Mouse (Mus musculus) heart, embryonic 15.5 days (tissue): Measurements from ENCODE around the gene Arsg. TPM values are rescaled to one million over a fixed set of nuclear protein-coding genes. Genes with fewer than 3 reads are reported as not detected.

Experiments used
- ATAC-seq: fragments of 200-750 bp; cut with Nextera tagmentation; replicated peaks from 2 replicates; pipeline ENCODE4 v1.8.0; 2017; ENCODE audit warnings: low read depth, moderate TSS enrichment; ENCODE audit not compliant: insufficient number of reproducible peaks, insufficient read depth, low FRiP score
- H3K27ac ChIP-seq: fragments of 300-500 bp; sonication (generic); 2 replicates; pipeline ENCODE4 v1.5.1; 2015; ENCODE audit warnings: mild to moderate bottlenecking, inconsistent platforms
- H3K27me3 ChIP-seq: fragments of 300-500 bp; sonication (generic); 2 replicates; pipeline ENCODE4 v1.6.1; 2015; ENCODE audit warnings: inconsistent platforms
- H3K36me3 ChIP-seq: fragments of 300-500 bp; sonication (generic); 2 replicates; pipeline ENCODE4 v1.6.1; 2015; ENCODE audit warnings: mild to moderate bottlenecking, inconsistent platforms
- H3K4me1 ChIP-seq: fragments of 300-500 bp; sonication (generic); replicated peaks from 2 replicates; pipeline ENCODE4 v1.6.1; 2015; ENCODE audit warnings: inconsistent platforms
- H3K4me2 ChIP-seq: fragments of 300-500 bp; sonication (generic); 2 replicates; pipeline ENCODE4 v1.6.1; 2015; ENCODE audit warnings: inconsistent platforms, mild to moderate bottlenecking, moderate library complexity
- H3K4me3 ChIP-seq: fragments of 300-500 bp; sonication (generic); 2 replicates; pipeline ENCODE4 v1.5.1; 2015; ENCODE audit warnings: mild to moderate bottlenecking, inconsistent platforms
- H3K9ac ChIP-seq: fragments of 300-500 bp; sonication (generic); 2 replicates; pipeline ENCODE4 v1.6.1; 2015; ENCODE audit warnings: mild to moderate bottlenecking, inconsistent platforms
- H3K9me3 ChIP-seq: fragments of 300-500 bp; sonication (generic); replicated peaks from 2 replicates; pipeline ENCODE4 v1.6.1; 2016; ENCODE audit warnings: inconsistent platforms
- WGBS: fragments of 180-500 bp; shearing (Covaris S2); methylation state at CpG from one replicate; pipeline ENCODE4 v1.1.7; 2015; ENCODE audit warnings: mixed read lengths; 5-methylcytosine and 5-hydroxymethylcytosine counted together
- polyA plus RNA-seq: library from polyadenylated mRNA; unstranded; fragments of >200 nt; fragmentation: Nextera tagmentation; extraction: Ambion mirVana; gene quantifications from 2 replicates; pipeline ENCODE4 v1.2.1, GENCODE M21; 2015

Arsg gene
- polyA plus RNA-seq, 1 experiment from 2014 or later = 2.7 TPM

GRCm38 (mm10) chr11:109520958-109521357, 47.8 kb downstream of the Arsg start:
- no peak overlapping the region for H3K4me3 ChIP-seq
- no peak for ATAC-seq
- H3K4me2 ChIP-seq = no peak overlapping the region
- no peaks in the 10 kb centered on the region for H3K27me3 ChIP-seq
- H3K4me1 ChIP-seq = no peaks in the 10 kb centered on the region
- WGBS = 45% methylated on average over 7 of the region's 7 CpGs
- no peaks in the 10 kb centered on the region for H3K36me3 ChIP-seq
- H3K9ac ChIP-seq = no peak overlapping the region
- H3K27ac ChIP-seq = no peak overlapping the region
- H3K9me3 ChIP-seq = no peaks in the 10 kb centered on the region

GRCm38 (mm10) chr11:109524869-109525268, 51.7 kb downstream of the Arsg start:
- no peak for ATAC-seq

GRCm38 (mm10) chr11:109525571-109525970, 52.4 kb downstream of the Arsg start:
- H3K36me3 ChIP-seq = no peaks in the 10 kb centered on the region
- 83% methylated on average over 4 of the region's 4 CpGs for WGBS

More at GRCm38 (mm10) chr11:109524869-109525268, 51.7 kb downstream of the Arsg start:
- Histone ChIP-seq H3K4me2 (no peak overlapping the region), H3K4me1 (no peaks in the 10 kb centered on the region), H3K27me3 (no peaks in the 10 kb centered on the region), H3K4me3 (no peak overlapping the region), H3K27ac (no peak overlapping the region), H3K9ac (no peak overlapping the region), H3K36me3 (no peaks in the 10 kb centered on the region), H3K9me3 (no peaks in the 10 kb centered on the region)
- WGBS = 72% methylated on average over 5 of the region's 5 CpGs

GRCm38 (mm10) chr11:109530030-109530429, 56.9 kb downstream of the Arsg start:
- Histone ChIP-seq H3K36me3 (no peaks in the 10 kb centered on the region), H3K4me1 (no peaks in the 10 kb centered on the region), H3K4me3 (no peak overlapping the region), H3K9ac (no peak overlapping the region), H3K27me3 (no peaks in the 10 kb centered on the region), H3K9me3 (no peaks in the 10 kb centered on the region), H3K27ac (no peak overlapping the region), H3K4me2 (no peak overlapping the region)
- no peak for ATAC-seq
- WGBS = 64% methylated on average over 4 of the region's 4 CpGs

More at GRCm38 (mm10) chr11:109525571-109525970, 52.4 kb downstream of the Arsg start:
- no peaks in the 10 kb centered on the region for H3K9me3 ChIP-seq
- no peak for ATAC-seq
- no peak overlapping the region for H3K27ac ChIP-seq
- no peaks in the 10 kb centered on the region for H3K4me1 ChIP-seq
- H3K4me3 ChIP-seq = no peak overlapping the region
- no peaks in the 10 kb centered on the region for H3K27me3 ChIP-seq
- no peak overlapping the region for H3K9ac ChIP-seq
- no peak overlapping the region for H3K4me2 ChIP-seq

- WGBS = 89% methylated on average over 6 of the region's 6 CpGs
- H3K4me1 ChIP-seq = peaks cover 8% of the 10 kb centered on the region; the same call in 1 of the 2 replicates
- H3K27ac ChIP-seq = no peak overlapping the region
- no peaks in the 10 kb centered on the region for H3K9me3 ChIP-seq
- H3K4me3 ChIP-seq = no peak overlapping the region
- H3K27me3 ChIP-seq = no peaks in the 10 kb centered on the region
- H3K4me2 ChIP-seq = no peak overlapping the region
- H3K36me3 ChIP-seq = no peaks in the 10 kb centered on the region
- H3K9ac ChIP-seq = no peak overlapping the region
- no peak for ATAC-seq
Measured at GRCm38 (mm10) chr11:109535966-109536365, 62.8 kb downstream of the Arsg start.

GRCm38 (mm10) chr11:109536939-109537338, 63.8 kb downstream of the Arsg start:
- no peaks in the 10 kb centered on the region for H3K27me3 ChIP-seq
- 75% methylated on average over 5 of the region's 5 CpGs for WGBS
- H3K27ac ChIP-seq = no peak overlapping the region
- peaks cover 8% of the 10 kb centered on the region; the same call in 1 of the 2 replicates for H3K4me1 ChIP-seq
- H3K9me3 ChIP-seq = no peaks in the 10 kb centered on the region
- ATAC-seq = no peak
- H3K9ac ChIP-seq = no peak overlapping the region
- H3K36me3 ChIP-seq = no peaks in the 10 kb centered on the region
- H3K4me3 ChIP-seq = no peak overlapping the region
- H3K4me2 ChIP-seq = no peak overlapping the region

GRCm38 (mm10) chr11:109539290-109539689, 66.1 kb downstream of the Arsg start:
- peaks cover 8% of the 10 kb centered on the region; the same call in 1 of the 2 replicates for H3K4me1 ChIP-seq
- H3K27me3 ChIP-seq = no peaks in the 10 kb centered on the region
- H3K9me3 ChIP-seq = no peaks in the 10 kb centered on the region
- H3K9ac ChIP-seq = no peak overlapping the region
- WGBS = 58% methylated on average over 6 of the region's 6 CpGs
- no peak for ATAC-seq
- H3K36me3 ChIP-seq = no peaks in the 10 kb centered on the region
- no peak overlapping the region for H3K4me2 ChIP-seq
- H3K4me3 ChIP-seq = no peak overlapping the region
- no peak overlapping the region for H3K27ac ChIP-seq

GRCm38 (mm10) chr11:109543466-109543865, 70.3 kb downstream of the Arsg start:
- H3K9me3 ChIP-seq = no peaks in the 10 kb centered on the region
- no peaks in the 10 kb centered on the region for H3K27me3 ChIP-seq
- no peak overlapping the region for H3K4me2 ChIP-seq
- no peak overlapping the region for H3K9ac ChIP-seq
- H3K27ac ChIP-seq = no peak overlapping the region
- peaks cover 30% of the 10 kb centered on the region for H3K4me1 ChIP-seq
- no peaks in the 10 kb centered on the region for H3K36me3 ChIP-seq
- H3K4me3 ChIP-seq = no peak overlapping the region
- no peak for ATAC-seq
- WGBS = 63% methylated on average over 9 of the region's 9 CpGs

- Histone ChIP-seq H3K27ac (no peak overlapping the region), H3K27me3 (no peaks in the 10 kb centered on the region), H3K36me3 (no peaks in the 10 kb centered on the region), H3K9me3 (no peaks in the 10 kb centered on the region), H3K4me3 (no peak overlapping the region), H3K9ac (no peak overlapping the region), H3K4me2 (no peak overlapping the region), H3K4me1 (peaks cover 25% of the 10 kb centered on the region)
- ATAC-seq = no peak
- WGBS = 57% methylated on average over 7 of the region's 7 CpGs
Measured at GRCm38 (mm10) chr11:109544432-109544831, 71.3 kb downstream of the Arsg start.

- H3K4me2 ChIP-seq = peak overlapping the region; percentile 29; the same call in 1 of the 2 replicates
- H3K9me3 ChIP-seq = no peaks in the 10 kb centered on the region
- H3K36me3 ChIP-seq = no peaks in the 10 kb centered on the region
- ATAC-seq = peak; percentile 53
- no peak overlapping the region for H3K4me3 ChIP-seq
- H3K27ac ChIP-seq = 0 out of 2 replicates have a peak overlapping the region, but pooled peaks have one; percentile 8
- no peak overlapping the region for H3K9ac ChIP-seq
- 20% methylated on average over 7 of the region's 7 CpGs for WGBS
- H3K27me3 ChIP-seq = no peaks in the 10 kb centered on the region
- H3K4me1 ChIP-seq = peaks cover 25% of the 10 kb centered on the region
Measured at GRCm38 (mm10) chr11:109545265-109545664, 72.1 kb downstream of the Arsg start.

- peaks cover 25% of the 10 kb centered on the region for H3K4me1 ChIP-seq
- 40% methylated on average over 12 of the region's 12 CpGs for whole genome bisulfite sequencing
- H3K4me2 ChIP-seq = peak overlapping the region; percentile 29; the same call in 1 of the 2 replicates
- no peaks in the 10 kb centered on the region for H3K9me3 ChIP-seq
- H3K36me3 ChIP-seq = no peaks in the 10 kb centered on the region
- ATAC-seq = no peak
- no peaks in the 10 kb centered on the region for H3K27me3 ChIP-seq
- H3K9ac ChIP-seq = no peak overlapping the region
- 0 out of 2 replicates have a peak overlapping the region, but pooled peaks have one; percentile 14 for H3K27ac ChIP-seq
- no peak overlapping the region for H3K4me3 ChIP-seq
Measured at GRCm38 (mm10) chr11:109545700-109546143, 72.5 kb downstream of the Arsg start.

- Histone ChIP-seq H3K4me3 (no peak overlapping the region), H3K36me3 (no peaks in the 10 kb centered on the region), H3K9me3 (no peaks in the 10 kb centered on the region), H3K4me1 (peaks cover 25% of the 10 kb centered on the region), H3K27me3 (no peaks in the 10 kb centered on the region), H3K4me2 (no peak overlapping the region), H3K9ac (no peak overlapping the region), H3K27ac (no peak overlapping the region)
- no peak for ATAC-seq
- 50% methylated on average over 16 of the region's 16 CpGs for whole genome bisulfite sequencing
Measured at GRCm38 (mm10) chr11:109546305-109547001, 73.3 kb downstream of the Arsg start.
